Mouse (Mus musculus) CH12.LX (cell line): ENCODE measurements at regions not wholly inside any gene's neighbourhood (a gene's known extent, or its start where the extent isn't known, plus 50 kb on each side); places are given as distances from the start of the nearest gene placed in this dataset.

Source experiments
- DNase-seq: peaks from one replicate; pipeline ENCODE4 v3.0.0-alpha.2; 2013; ENCODE audit errors: extremely low read depth
- H3K27ac ChIP-seq: 2 replicates; pipeline ENCODE4 v1.5.1; 2012; ENCODE audit warnings: low read depth, mild to moderate bottlenecking, control low read depth, moderate library complexity; ENCODE audit not compliant: insufficient read depth
- H3K27me3 ChIP-seq: replicated peaks from 2 replicates; pipeline ENCODE3; 2012; ENCODE audit warnings: inconsistent platforms
- H3K36me3 ChIP-seq, 2 experiments: replicated peaks in 1 of 2; 2 replicates each; pipeline versions ENCODE3 to v1.6.1; 2012; ENCODE audit warnings: inconsistent platforms in 1 of 2, low read length in 1 of 2, mild to moderate bottlenecking in 1 of 2, mixed read lengths in 1 of 2, moderate library complexity in 1 of 2; ENCODE audit not compliant: control insufficient read depth in 1 of 2, insufficient read depth in 1 of 2
- H3K4me1 ChIP-seq, 2 experiments: 2 replicates each; pipeline ENCODE4 v1.6.1; 2012; ENCODE audit warnings: inconsistent platforms in 1 of 2, moderate library complexity in 1 of 2; ENCODE audit not compliant: insufficient read depth in 2 of 2, control insufficient read depth in 1 of 2
- H3K4me2 ChIP-seq: 2 replicates; pipeline ENCODE4 v1.6.1; 2012; ENCODE audit warnings: low read depth, mild to moderate bottlenecking, control low read depth; ENCODE audit not compliant: poor library complexity, insufficient read depth, severe bottlenecking
- H3K4me3 ChIP-seq, 3 experiments: fragments of 150-350 bp in 1 of 3; sonication (generic) in 1 of 3; replicated peaks in 1 of 3; 2 replicates each; pipeline versions ENCODE3 to v1.5.1; 2011 to 2012; ENCODE audit warnings: low read depth in 2 of 3, low read length in 2 of 3, mild to moderate bottlenecking in 2 of 3, moderate library complexity in 2 of 3, control low read depth in 1 of 3, improper control_type of control experiment in 1 of 3, inconsistent platforms in 1 of 3, mixed read lengths in 1 of 3; ENCODE audit not compliant: poor library complexity in 1 of 3
- H3K79me2 ChIP-seq: replicated peaks from 2 replicates; pipeline ENCODE4 v1.6.1; 2012; ENCODE audit warnings: mild to moderate bottlenecking, moderate library complexity; ENCODE audit not compliant: control insufficient read depth, poor library complexity, insufficient read depth, severe bottlenecking; ENCODE audit errors: extremely low read depth
- H3K9ac ChIP-seq: 2 replicates; pipeline ENCODE4 v1.6.1; 2012; ENCODE audit warnings: low read depth, mild to moderate bottlenecking, control low read depth, moderate library complexity; ENCODE audit not compliant: insufficient read depth
- H3K9me3 ChIP-seq: replicated peaks from 2 replicates; pipeline ENCODE3; 2012; ENCODE audit warnings: low read length, inconsistent platforms, mixed read lengths
- BHLHE40 ChIP-seq: IDR thresholded peaks from 2 replicates; pipeline ENCODE4 v1.6.1; 2011; ENCODE audit warnings: mild to moderate bottlenecking, low read depth, low read length, improper control_type of control experiment
- CHD1 ChIP-seq: IDR thresholded peaks from 2 replicates; pipeline ENCODE4 v1.6.1; 2012; ENCODE audit warnings: low read depth, low read length, improper control_type of control experiment, inconsistent platforms
- CHD2 ChIP-seq: IDR thresholded peaks from 2 replicates; pipeline ENCODE4 v1.6.1; 2011; ENCODE audit warnings: low read length, improper control_type of control experiment
- CTCF ChIP-seq, 2 experiments: IDR thresholded peaks in 1 of 2; conservative IDR thresholded peaks in 1 of 2; 2 replicates each; pipeline ENCODE4 v1.5.1; 2011 to 2012; ENCODE audit warnings: low read depth in 2 of 2, low read length in 2 of 2, improper control_type of control experiment in 1 of 2, inconsistent platforms in 1 of 2, mild to moderate bottlenecking in 1 of 2, moderate library complexity in 1 of 2
- ELF1 ChIP-seq: IDR thresholded peaks from 2 replicates; pipeline ENCODE4 v1.6.1; 2014; ENCODE audit warnings: low read depth, mild to moderate bottlenecking, inconsistent platforms, low read length, improper control_type of control experiment
- EP300 ChIP-seq: IDR thresholded peaks from 2 replicates; pipeline ENCODE4 v1.6.1; 2011; ENCODE audit warnings: low read length, improper control_type of control experiment
- ETS1 ChIP-seq: conservative IDR thresholded peaks from 2 replicates; pipeline ENCODE4 v1.6.1; 2012; ENCODE audit warnings: low read depth, mild to moderate bottlenecking, inconsistent platforms, low read length, improper control_type of control experiment, moderate library complexity
- GABPA ChIP-seq: IDR thresholded peaks from 2 replicates; pipeline ENCODE4 v1.6.1; 2012; ENCODE audit warnings: low read depth, low read length, improper control_type of control experiment, inconsistent platforms; ENCODE audit not compliant: insufficient replicate concordance
- HCFC1 ChIP-seq: IDR thresholded peaks from 2 replicates; pipeline ENCODE4 v1.6.1; 2012; ENCODE audit warnings: low read depth, mild to moderate bottlenecking, inconsistent platforms, low read length, improper control_type of control experiment
- JUN ChIP-seq: IDR thresholded peaks from 2 replicates; pipeline ENCODE4 v1.6.1; 2011; ENCODE audit warnings: low read depth, mild to moderate bottlenecking, low read length, improper control_type of control experiment, moderate library complexity; ENCODE audit not compliant: insufficient read depth
- KAT2A ChIP-seq: IDR thresholded peaks from 2 replicates; pipeline ENCODE4 v1.6.1; 2012; ENCODE audit warnings: low read length, improper control_type of control experiment, inconsistent platforms; ENCODE audit not compliant: insufficient replicate concordance
- MAFK ChIP-seq: IDR thresholded peaks from 2 replicates; pipeline ENCODE4 v1.6.1; 2011; ENCODE audit warnings: low read length, improper control_type of control experiment; ENCODE audit not compliant: insufficient replicate concordance
- MAX ChIP-seq: IDR thresholded peaks from 2 replicates; pipeline ENCODE4 v1.6.1; 2011; ENCODE audit warnings: low read length, improper control_type of control experiment
- MAZ ChIP-seq: IDR thresholded peaks from 2 replicates; pipeline ENCODE4 v1.6.1; 2012; ENCODE audit warnings: low read depth, mild to moderate bottlenecking, inconsistent platforms, low read length, improper control_type of control experiment, moderate library complexity
- MEF2A ChIP-seq: IDR thresholded peaks from 2 replicates; pipeline ENCODE4 v1.6.1; 2014; ENCODE audit warnings: low read depth, mild to moderate bottlenecking, inconsistent platforms, low read length, improper control_type of control experiment, borderline replicate concordance
- MXI1 ChIP-seq: IDR thresholded peaks from 2 replicates; pipeline ENCODE4 v1.6.1; 2011; ENCODE audit warnings: mild to moderate bottlenecking, low read depth, low read length, improper control_type of control experiment
- MYC ChIP-seq: IDR thresholded peaks from 2 replicates; pipeline ENCODE4 v1.6.1; 2011; ENCODE audit warnings: low read depth, mild to moderate bottlenecking, improper control_type of control experiment, low read length
- PAX5 ChIP-seq: IDR thresholded peaks from 2 replicates; pipeline ENCODE4 v1.6.1; 2012; ENCODE audit warnings: low read length, inconsistent platforms, mixed read lengths
- POLR2A ChIP-seq: IDR thresholded peaks from 2 replicates; pipeline ENCODE4 v1.6.1; 2011; ENCODE audit warnings: low read depth, mild to moderate bottlenecking, improper control_type of control experiment, low read length
- RAD21 ChIP-seq: IDR thresholded peaks from 2 replicates; pipeline ENCODE4 v1.6.1; 2011; ENCODE audit warnings: low read depth, mild to moderate bottlenecking, low read length, improper control_type of control experiment, moderate library complexity
- RCOR1 ChIP-seq: conservative IDR thresholded peaks from 2 replicates; pipeline ENCODE4 v1.6.1; 2012; ENCODE audit warnings: low read depth, mild to moderate bottlenecking, inconsistent platforms, low read length, improper control_type of control experiment
- SIN3A ChIP-seq: IDR thresholded peaks from 2 replicates; pipeline ENCODE4 v1.6.1; 2012; ENCODE audit warnings: low read length, improper control_type of control experiment, inconsistent platforms
- TBP ChIP-seq: conservative IDR thresholded peaks from 2 replicates; pipeline ENCODE4 v1.6.1; 2011; ENCODE audit warnings: low read depth, low read length, improper control_type of control experiment
- TCF12 ChIP-seq: IDR thresholded peaks from 2 replicates; pipeline ENCODE4 v1.6.1; 2014; ENCODE audit warnings: low read depth, mild to moderate bottlenecking, inconsistent platforms, low read length, improper control_type of control experiment
- UBTF ChIP-seq: IDR thresholded peaks from 2 replicates; pipeline ENCODE4 v1.6.1; 2012; ENCODE audit warnings: low read depth, mild to moderate bottlenecking, inconsistent platforms, low read length, improper control_type of control experiment, moderate library complexity
- USF1 ChIP-seq: IDR thresholded peaks from 2 replicates; pipeline ENCODE4 v1.6.1; 2014; ENCODE audit warnings: low read depth, mild to moderate bottlenecking, inconsistent platforms, low read length, improper control_type of control experiment
- USF2 ChIP-seq: conservative IDR thresholded peaks from 2 replicates; pipeline ENCODE4 v1.6.1; 2011; ENCODE audit warnings: low read depth, low read length, improper control_type of control experiment
- ZC3H11A ChIP-seq: IDR thresholded peaks from 2 replicates; pipeline ENCODE4 v1.6.1; 2012; ENCODE audit warnings: low read depth, mild to moderate bottlenecking, inconsistent platforms, low read length, improper control_type of control experiment
- ZKSCAN1 ChIP-seq: IDR thresholded peaks from 2 replicates; pipeline ENCODE4 v1.6.1; 2012; ENCODE audit warnings: low read depth, inconsistent platforms, low read length, improper control_type of control experiment, borderline replicate concordance
- ZNF384 ChIP-seq: IDR thresholded peaks from 2 replicates; pipeline ENCODE4 v1.6.1; 2012; ENCODE audit warnings: low read depth, low read length, improper control_type of control experiment, inconsistent platforms
- dilution Hi-C: fragments of 300-500 bp; cut with MboI; formaldehyde crosslinking; loops from 2 replicates; pipeline ENCODE4 v1.14.3; 2020; ENCODE audit warnings: low sequenced_read_pairs; ENCODE audit not compliant: extremely low pct_unique_long_range_greater_than_20kb, extremely low pct_ligation_motif_present
- in situ Hi-C: fragments of 300-500 bp; cut with MboI; formaldehyde crosslinking; loops from 3 replicates; pipeline ENCODE4 v1.14.3; 2019; ENCODE audit warnings: low sequenced_read_pairs, low pct_ligation_motif_present, low pct_unique_long_range_greater_than_20kb, mixed read lengths

DNA sequence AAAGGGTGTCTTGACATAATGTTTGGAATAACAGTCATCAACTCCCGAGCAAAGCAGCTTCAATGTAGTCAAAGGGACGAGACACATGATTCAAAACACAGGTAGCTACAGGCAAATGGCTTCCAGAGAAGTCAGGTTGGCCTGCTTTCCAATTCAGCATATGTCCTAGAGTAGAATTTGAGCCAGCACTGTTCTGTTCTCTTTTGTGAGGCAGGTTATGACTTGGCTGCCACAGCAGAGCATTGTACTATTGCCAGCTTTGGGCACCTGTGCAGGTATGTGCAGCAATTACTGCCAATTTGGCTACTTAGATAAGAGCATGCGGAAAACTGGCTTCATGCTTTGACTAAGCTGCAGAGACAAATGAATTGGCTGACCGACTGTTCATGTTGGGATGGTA, 699.1 kb downstream of the Pkhd1 start:
- Histone ChIP-seq H3K9ac (no peak overlapping the region), H3K4me3 (no peak overlapping the region), H3K79me2 (no peaks in the 10 kb centered on the region), H3K9me3 (peaks cover 28% of the 10 kb centered on the region), H3K27me3 (no peaks in the 10 kb centered on the region), H3K4me1 (no peaks in the 10 kb centered on the region), H3K36me3 (no peaks in the 10 kb centered on the region), H3K4me2 (no peak overlapping the region), H3K27ac (no peak overlapping the region)
- DNase-seq, result no peak
- in situ Hi-C loops (no loop called here), dilution Hi-C loops (no loop called here)
- TF ChIP-seq ZNF384, result no peak
- no peak for TF ChIP-seq POLR2A
- no peak for TF ChIP-seq PAX5
- TF ChIP-seq CHD1, result no peak
- TF ChIP-seq RCOR1, result no peak
- no peak for TF ChIP-seq SIN3A
- TF ChIP-seq MYC, result no peak
- TF ChIP-seq ZKSCAN1, result no peak
- TF ChIP-seq TBP, result no peak
- TF ChIP-seq RAD21, result no peak
- TF ChIP-seq HCFC1, result no peak
- no peak for TF ChIP-seq JUN
- TF ChIP-seq CTCF (conservative IDR thresholded peaks at IDR 0.05 in 1 of 2, IDR thresholded peaks at IDR 0.05 in 1 of 2; ENCODE audit: low read depth in 2 of 2, low read length in 2 of 2), result no peak
- no peak for TF ChIP-seq UBTF
- TF ChIP-seq CHD2, result no peak
- TF ChIP-seq GABPA, result no peak
- no peak for TF ChIP-seq MAFK
- TF ChIP-seq EP300, result no peak

DNA sequence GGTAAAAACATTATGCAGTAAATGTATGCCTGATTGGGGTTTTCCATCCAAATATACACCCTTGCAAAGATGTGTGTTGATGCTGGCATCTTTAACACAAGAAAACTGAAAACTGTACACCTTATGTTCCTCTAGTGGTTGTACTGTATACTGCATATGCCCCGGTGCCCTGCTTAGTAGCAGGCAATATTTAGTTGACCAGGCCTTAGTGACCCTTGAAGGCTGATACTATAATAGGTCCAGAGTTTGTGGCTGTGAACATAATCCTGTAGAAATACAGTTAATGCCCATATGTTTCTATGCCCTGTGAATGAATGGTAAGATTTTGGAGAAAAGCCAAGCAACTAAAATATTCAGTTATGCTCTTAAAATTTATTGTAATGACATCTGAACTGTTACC, 690.7 kb downstream of the Pkhd1 start:
- Histone ChIP-seq H3K27me3 (no peaks in the 10 kb centered on the region), H3K36me3 (no peaks in the 10 kb centered on the region), H3K79me2 (no peaks in the 10 kb centered on the region), H3K4me2 (no peak overlapping the region), H3K27ac (no peak overlapping the region), H3K9ac (no peak overlapping the region), H3K9me3 (peaks cover 35% of the 10 kb centered on the region), H3K4me1 (no peaks in the 10 kb centered on the region), H3K4me3 (no peak overlapping the region)
- no peak for DNase-seq
- dilution Hi-C loops (no loop called here), in situ Hi-C loops (no loop called here)
- no peak for TF ChIP-seq POLR2A
- no peak for TF ChIP-seq ZKSCAN1
- no peak for TF ChIP-seq UBTF
- TF ChIP-seq USF2, result no peak
- no peak for TF ChIP-seq TCF12
- no peak for TF ChIP-seq GABPA
- no peak for TF ChIP-seq CHD2
- TF ChIP-seq MXI1, result no peak
- no peak for TF ChIP-seq MAX
- no peak for TF ChIP-seq ETS1
- TF ChIP-seq MEF2A, result no peak
- no peak for TF ChIP-seq RCOR1
- TF ChIP-seq ELF1, result no peak
- no peak for TF ChIP-seq TBP
- TF ChIP-seq ZNF384, result no peak
- TF ChIP-seq MAZ, result no peak
- TF ChIP-seq BHLHE40, result no peak
- no peak for TF ChIP-seq USF1
- TF ChIP-seq KAT2A, result no peak
- TF ChIP-seq ZC3H11A, result no peak
